Mouse (Mus musculus): Measurements from ENCODE around the gene Tbc1d1. TPM values are rescaled to one million over a fixed set of nuclear protein-coding genes. Genes with fewer than 3 reads are reported as not detected.

Tbc1d1 gene
- polyA plus RNA-seq, 1 experiment from 2014 or later, result 11.5 TPM

GRCm38 (mm10) chr5:64382451-64383057 lies 226.4 kb downstream of the Tbc1d1 start:
- no peaks in the 10 kb centered on the region for H3K36me3 ChIP-seq (ENCODE audit: control insufficient read depth, insufficient read depth, low read length)
- H3K4me3 ChIP-seq (ENCODE audit: low read depth, low read length), result no peak overlapping the region
- ATAC-seq (ENCODE audit: low FRiP score, low TSS enrichment), result peak; percentile 69
- DNase-seq (ENCODE audit: low spot score), result peak; percentile 83
- no peak overlapping the region for H3K4me2 ChIP-seq (replicated peaks; ENCODE audit: low read depth)
- no peak overlapping the region for H3K27ac ChIP-seq (replicated peaks)
- H3K9me3 ChIP-seq (ENCODE audit: control insufficient read depth, low read length), result no peaks in the 10 kb centered on the region
- TF ChIP-seq CTCF (IDR thresholded peaks at IDR 0.05; ENCODE audit: low read depth), result peak; percentile 99
- TF ChIP-seq EP300 (optimal IDR thresholded peaks at IDR 0.05), result peak; percentile 49
- no peaks in the 10 kb centered on the region for H3K27me3 ChIP-seq (ENCODE audit: control insufficient read depth, insufficient read depth, low read length)
- H3K9ac ChIP-seq (ENCODE audit: low read length), result no peak overlapping the region
- peaks cover 7% of the 10 kb centered on the region for H3K4me1 ChIP-seq (replicated peaks; ENCODE audit: control insufficient read depth, insufficient read depth)
- WGBS, result 17% methylated on average over 8 of the region's 8 CpGs

- ATAC-seq (ENCODE audit: low FRiP score, low TSS enrichment) (no peak), DNase-seq (ENCODE audit: low spot score) (no peak)
- H3K27me3 ChIP-seq (ENCODE audit: control insufficient read depth, insufficient read depth, low read length), result no peaks in the 10 kb centered on the region
- no peak overlapping the region for H3K4me3 ChIP-seq (ENCODE audit: low read depth, low read length)
- no peak overlapping the region for H3K27ac ChIP-seq (replicated peaks)
- H3K36me3 ChIP-seq (ENCODE audit: control insufficient read depth, insufficient read depth, low read length), result no peaks in the 10 kb centered on the region
- H3K4me1 ChIP-seq (replicated peaks; ENCODE audit: control insufficient read depth, insufficient read depth), result peaks cover 7% of the 10 kb centered on the region
- H3K4me2 ChIP-seq (replicated peaks; ENCODE audit: low read depth), result no peak overlapping the region
- no peak for TF ChIP-seq CTCF (IDR thresholded peaks at IDR 0.05; ENCODE audit: low read depth)
- no peak for TF ChIP-seq EP300 (optimal IDR thresholded peaks at IDR 0.05)
- 65% methylated on average over 4 of the region's 4 CpGs for WGBS
- no peaks in the 10 kb centered on the region for H3K9me3 ChIP-seq (ENCODE audit: control insufficient read depth, low read length)
- no peak overlapping the region for H3K9ac ChIP-seq (ENCODE audit: low read length)
These were observed 227.1 kb downstream of the Tbc1d1 start for GRCm38 (mm10) chr5:64383215-64383614.

- Histone ChIP-seq H3K9me3 (ENCODE audit: control insufficient read depth, low read length) (no peaks in the 10 kb centered on the region), H3K4me1 (replicated peaks; ENCODE audit: control insufficient read depth, insufficient read depth) (peaks cover under 1% of the 10 kb centered on the region; the same call in 1 of the 2 replicates), H3K4me2 (replicated peaks; ENCODE audit: low read depth) (no peak overlapping the region), H3K27me3 (ENCODE audit: control insufficient read depth, insufficient read depth, low read length) (no peaks in the 10 kb centered on the region), H3K27ac (replicated peaks) (no peak overlapping the region), H3K36me3 (ENCODE audit: control insufficient read depth, insufficient read depth, low read length) (no peaks in the 10 kb centered on the region), H3K4me3 (ENCODE audit: low read depth, low read length) (no peak overlapping the region), H3K9ac (ENCODE audit: low read length) (no peak overlapping the region)
- WGBS, result 69% methylated on average over 6 of the region's 6 CpGs
- ATAC-seq (ENCODE audit: low FRiP score, low TSS enrichment), result no peak
- DNase-seq (ENCODE audit: low spot score), result no peak
- TF ChIP-seq CTCF (IDR thresholded peaks at IDR 0.05; ENCODE audit: low read depth), result no peak
These were observed 228.4 kb downstream of the Tbc1d1 start for GRCm38 (mm10) chr5:64384546-64384945.

- TF ChIP-seq EP300 (optimal IDR thresholded peaks at IDR 0.05), result no peak
- no peak for TF ChIP-seq CTCF (IDR thresholded peaks at IDR 0.05; ENCODE audit: low read depth)
- Histone ChIP-seq H3K4me2 (replicated peaks; ENCODE audit: low read depth) (no peak overlapping the region), H3K9ac (ENCODE audit: low read length) (no peak overlapping the region), H3K4me1 (replicated peaks; ENCODE audit: control insufficient read depth, insufficient read depth) (0 out of 2 replicates have a peak, but pooled peaks cover 3% of the 10 kb centered on the region), H3K36me3 (ENCODE audit: control insufficient read depth, insufficient read depth, low read length) (no peaks in the 10 kb centered on the region), H3K27ac (replicated peaks) (no peak overlapping the region), H3K27me3 (ENCODE audit: control insufficient read depth, insufficient read depth, low read length) (no peaks in the 10 kb centered on the region), H3K9me3 (ENCODE audit: control insufficient read depth, low read length) (no peaks in the 10 kb centered on the region), H3K4me3 (ENCODE audit: low read depth, low read length) (no peak overlapping the region)
- 68% methylated on average over 3 of the region's 3 CpGs for WGBS
- DNase-seq (ENCODE audit: low spot score) (no peak), ATAC-seq (ENCODE audit: low FRiP score, low TSS enrichment) (no peak)
These were observed 230.9 kb downstream of the Tbc1d1 start for GRCm38 (mm10) chr5:64386996-64387395.

GRCm38 (mm10) chr5:64389202-64389929 lies 233.3 kb downstream of the Tbc1d1 start:
- peak; percentile 59 for ATAC-seq (ENCODE audit: low FRiP score, low TSS enrichment)
- Histone ChIP-seq H3K4me3 (ENCODE audit: low read depth, low read length) (no peak overlapping the region), H3K27me3 (ENCODE audit: control insufficient read depth, insufficient read depth, low read length) (no peaks in the 10 kb centered on the region), H3K9ac (ENCODE audit: low read length) (no peak overlapping the region), H3K36me3 (ENCODE audit: control insufficient read depth, insufficient read depth, low read length) (no peaks in the 10 kb centered on the region), H3K9me3 (ENCODE audit: control insufficient read depth, low read length) (no peaks in the 10 kb centered on the region), H3K4me1 (replicated peaks; ENCODE audit: control insufficient read depth, insufficient read depth) (0 out of 2 replicates have a peak, but pooled peaks cover 3% of the 10 kb centered on the region), H3K27ac (replicated peaks) (peak overlapping the region; percentile 49), H3K4me2 (replicated peaks; ENCODE audit: low read depth) (no peak overlapping the region)
- peak; percentile 54 for DNase-seq (ENCODE audit: low spot score)
- TF ChIP-seq CTCF (IDR thresholded peaks at IDR 0.05; ENCODE audit: low read depth), result no peak
- WGBS, result 31% methylated on average over 6 of the region's 6 CpGs

GRCm38 (mm10) chr5:64391346-64391745 lies 235.2 kb downstream of the Tbc1d1 start:
- Histone ChIP-seq H3K36me3 (ENCODE audit: control insufficient read depth, insufficient read depth, low read length) (no peaks in the 10 kb centered on the region), H3K4me3 (ENCODE audit: low read depth, low read length) (no peak overlapping the region), H3K27ac (replicated peaks) (no peak overlapping the region), H3K9ac (ENCODE audit: low read length) (no peak overlapping the region), H3K4me2 (replicated peaks; ENCODE audit: low read depth) (no peak overlapping the region), H3K4me1 (replicated peaks; ENCODE audit: control insufficient read depth, insufficient read depth) (0 out of 2 replicates have a peak, but pooled peaks cover 3% of the 10 kb centered on the region), H3K9me3 (ENCODE audit: control insufficient read depth, low read length) (no peaks in the 10 kb centered on the region), H3K27me3 (ENCODE audit: control insufficient read depth, insufficient read depth, low read length) (no peaks in the 10 kb centered on the region)
- ATAC-seq (ENCODE audit: low FRiP score, low TSS enrichment) (peak; percentile 40; the same call in 1 of the 2 replicates), DNase-seq (ENCODE audit: low spot score) (peak; percentile 55)
- TF ChIP-seq EP300 (optimal IDR thresholded peaks at IDR 0.05), result no peak
- TF ChIP-seq CTCF (IDR thresholded peaks at IDR 0.05; ENCODE audit: low read depth), result no peak
- WGBS, result 47% methylated on average over 4 of the region's 4 CpGs
